Mouse (Mus musculus) spleen, postnatal 0 days (tissue): Measurements from ENCODE around the gene Lcat. TPM values are rescaled to one million over a fixed set of nuclear protein-coding genes. Genes with fewer than 3 reads are reported as not detected.

Experiments
- polyA plus RNA-seq: library from polyadenylated mRNA; unstranded; fragments of >200 nt; fragmentation: Nextera tagmentation; extraction: Ambion mirVana; gene quantifications from 2 replicates; pipeline ENCODE4 v1.2.1, GENCODE M21; 2015

Lcat gene
- polyA plus RNA-seq: 0.82 and 1.0 TPM in 2 replicates

DNA sequence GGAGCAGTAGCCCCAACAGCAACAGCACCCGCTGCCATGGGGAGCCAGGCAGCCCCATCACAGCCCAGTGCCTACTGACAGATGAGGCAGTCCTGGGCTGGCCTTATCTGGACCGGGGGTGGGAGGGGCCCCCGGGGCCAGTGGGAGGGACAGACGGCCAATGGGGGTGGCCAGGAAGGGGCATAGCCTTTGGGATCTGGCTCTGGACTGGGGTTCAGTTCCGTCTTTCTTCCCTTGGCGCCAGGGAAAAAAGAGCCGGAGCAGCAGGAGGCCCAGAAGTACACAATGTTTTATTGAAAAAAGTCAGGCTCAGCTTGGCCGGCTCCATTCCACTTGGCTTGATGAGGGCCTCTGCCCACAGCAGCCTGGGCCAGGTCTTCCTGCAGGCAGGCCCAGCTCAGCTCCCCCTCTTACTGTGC, at the start of gene Lcat:
Lcat (minus strand) TSS at position 62 of the 419 bp plus-strand sequence.

DNA sequence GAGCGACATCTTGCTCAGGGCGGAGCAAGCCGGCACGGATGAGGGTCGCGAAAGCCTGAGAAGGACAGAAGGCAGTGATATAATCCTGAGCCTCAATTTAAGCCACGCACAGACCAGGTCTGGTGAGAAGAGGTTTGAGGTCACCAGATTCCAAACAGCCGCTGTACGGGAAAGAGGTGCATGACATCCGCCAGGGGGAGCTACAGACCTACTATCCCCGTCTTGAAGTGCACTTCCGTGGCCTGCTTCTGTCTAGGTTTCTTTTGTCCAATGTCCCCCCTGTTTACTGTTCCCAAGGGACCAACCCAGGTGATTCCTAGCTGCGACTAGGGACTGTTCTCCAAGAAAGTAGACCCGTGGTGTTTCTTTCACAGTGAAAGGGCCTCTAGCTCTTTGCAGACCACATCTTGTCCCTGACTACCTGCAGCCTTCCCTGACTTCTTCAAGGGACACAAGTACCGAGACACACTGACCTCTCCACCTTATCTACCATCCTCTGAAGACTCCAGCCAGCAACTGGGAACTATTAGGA, 47.7 kb upstream of the Lcat start, which contains the start of gene Dus2:
Dus2 (plus strand) TSS at position 482 of the 532 bp plus-strand sequence.

DNA sequence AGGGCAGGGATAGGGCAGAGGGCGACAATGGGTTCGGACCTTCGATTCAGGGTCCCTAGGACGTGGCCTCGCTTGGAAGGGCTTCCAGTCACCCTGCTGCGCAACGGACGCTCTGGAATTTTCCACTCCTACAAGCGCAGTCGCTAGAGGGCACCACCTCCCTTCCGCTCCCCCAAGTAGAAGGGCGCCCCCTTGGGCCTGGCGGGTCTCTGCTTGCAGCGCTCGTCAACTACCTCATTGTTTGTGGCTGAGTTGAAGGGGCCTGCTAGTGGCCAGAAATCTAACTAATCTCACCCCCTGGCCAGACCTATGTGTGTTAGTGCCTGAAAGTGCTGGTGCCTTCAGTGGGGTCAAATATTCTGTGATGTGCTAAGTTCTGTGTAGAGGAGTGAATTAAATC, 36.1 kb upstream of the Lcat start, which contains the start of gene Dpep3:
Dpep3 (minus strand) TSS at position 105 of the 400 bp plus-strand sequence.

DNA sequence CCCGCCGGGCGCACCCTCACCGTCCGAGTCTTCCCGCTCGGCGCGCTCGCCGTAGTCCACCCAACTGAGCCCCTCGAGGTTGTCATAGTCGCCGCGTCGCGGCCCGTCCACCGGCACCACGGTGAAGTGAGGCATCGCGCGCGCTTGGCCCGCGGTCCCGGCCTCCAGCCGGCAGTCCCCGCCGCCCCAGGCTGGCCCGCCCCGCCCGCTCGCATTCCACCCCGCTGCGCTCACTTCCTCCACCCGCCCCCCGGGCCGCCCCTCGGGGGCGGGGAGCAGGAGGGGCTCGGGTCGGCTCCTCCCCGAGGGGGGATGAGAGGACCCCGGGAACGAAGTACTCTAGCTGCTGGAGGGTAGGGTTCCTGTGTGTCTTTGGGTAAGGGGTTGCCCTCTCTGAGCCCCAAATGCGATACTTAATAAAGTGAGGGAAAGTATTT, 22.7 kb upstream of the Lcat start, which contains the start of gene Slc12a4:
Slc12a4 (minus strand) TSS at position 193 of the 437 bp plus-strand sequence.

DNA sequence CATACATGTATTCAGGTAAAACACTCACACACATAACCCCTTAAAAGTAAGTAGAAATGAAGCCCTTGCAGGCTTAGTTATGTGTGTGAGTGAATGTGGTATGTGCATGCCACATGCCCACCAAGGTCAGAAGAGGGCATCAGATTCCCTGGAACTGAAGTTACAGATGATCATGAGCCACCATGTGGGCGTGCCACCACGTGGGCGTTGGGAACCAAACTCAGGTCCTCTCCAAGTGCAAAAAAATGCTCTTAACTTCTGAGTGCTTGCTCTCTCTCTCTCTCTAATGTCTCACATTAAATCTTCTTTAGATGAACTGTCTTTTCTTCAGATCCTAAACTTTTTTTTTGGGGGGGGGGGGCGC, 4.9 kb downstream of the Lcat start, which contains the start of gene Psmb10:
Psmb10 (minus strand) TSS at position 139 of the 364 bp plus-strand sequence.

DNA sequence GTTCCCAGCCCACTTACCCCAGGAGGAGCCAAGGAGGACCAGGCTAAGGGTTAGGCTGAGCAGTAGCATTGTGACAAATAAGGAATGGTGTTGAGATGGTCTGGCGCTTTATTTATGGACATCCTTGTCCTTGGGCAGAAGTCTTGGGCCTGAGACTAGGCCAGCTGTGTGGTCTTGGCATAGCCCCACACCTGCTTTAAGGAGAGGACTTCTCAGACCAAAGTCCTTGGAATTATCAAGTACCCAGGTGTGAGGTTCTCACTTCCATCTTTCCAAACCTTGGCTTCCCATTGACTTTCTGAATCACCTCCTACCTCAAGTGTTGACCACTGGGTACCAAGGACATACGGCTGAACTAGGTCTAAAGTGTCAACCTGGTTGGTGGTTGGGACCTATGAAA, 9.4 kb downstream of the Lcat start, which contains the start of gene Ctrl:
Ctrl (minus strand) TSS at position 101 of the 400 bp plus-strand sequence.

DNA sequence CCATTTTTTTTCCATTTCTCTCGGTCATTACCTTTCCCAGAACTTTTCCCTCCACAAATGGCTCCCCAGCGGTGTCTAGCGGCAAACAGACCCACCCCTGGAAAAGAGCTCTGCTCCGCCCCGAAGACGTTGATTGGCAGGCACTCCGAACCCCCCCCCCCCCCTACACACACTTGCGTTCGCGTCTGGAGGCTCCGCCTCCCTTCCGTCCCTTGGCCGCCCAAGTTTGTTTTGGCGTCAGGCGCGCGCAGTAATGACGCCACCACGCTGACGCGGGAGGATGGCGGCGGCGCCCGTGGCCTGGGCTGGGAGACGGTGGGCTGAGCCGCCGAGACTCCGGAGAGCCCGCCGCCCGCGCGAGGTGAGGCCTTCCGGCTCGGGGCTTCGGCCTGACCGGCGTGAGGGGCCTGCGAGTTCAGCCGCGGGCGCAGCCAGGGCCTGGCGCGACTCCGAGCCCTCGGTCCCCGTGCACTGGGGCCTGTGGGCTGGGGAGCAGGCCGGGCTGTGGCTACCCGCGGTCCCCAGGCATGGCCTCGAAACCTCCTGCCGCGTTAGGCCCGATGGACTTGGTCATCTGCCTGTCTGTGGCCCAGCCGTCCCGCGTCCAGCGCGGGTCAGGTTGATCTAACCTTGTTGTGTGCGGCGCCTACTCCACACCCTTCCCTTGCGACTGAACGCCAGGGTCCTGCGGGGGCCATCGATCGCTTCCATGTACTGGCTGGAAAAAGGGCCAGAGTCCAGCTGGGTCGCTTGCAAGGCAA, 42.8 kb downstream of the Lcat start, which contains the start of gene Pskh1:
Pskh1 (plus strand) TSS at position 262 of the 761 bp plus-strand sequence.

DNA sequence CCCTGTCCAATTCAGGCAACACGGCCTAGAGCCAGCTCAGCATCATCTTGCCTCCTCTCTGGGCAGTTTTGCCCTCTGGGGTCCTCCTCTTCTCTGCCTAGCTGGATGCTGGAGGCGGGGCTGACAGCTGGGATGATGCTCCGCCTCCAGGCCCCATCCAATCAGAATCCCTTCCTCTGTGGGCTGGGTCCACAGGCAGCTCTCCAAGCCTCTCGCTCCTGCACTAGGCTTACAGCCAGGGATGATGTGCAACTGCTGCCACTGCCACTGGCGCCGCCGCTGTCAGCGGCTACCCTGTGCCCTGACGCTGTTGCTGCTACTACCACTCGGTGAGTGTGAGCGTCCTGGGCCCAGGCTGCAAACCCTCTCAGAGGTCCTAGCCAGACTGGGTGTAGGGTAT, 49.8 kb downstream of the Lcat start, which contains the start of gene Nrn1l:
Nrn1l (plus strand) TSS at position 229 of the 400 bp plus-strand sequence.

Other genes starting within 250 kb of the Lcat start
- 37.3 and 37.4 TPM in 2 replicates for gene Acd, start 242.3 kb downstream of the Lcat start, polyA plus RNA-seq
- gene Pard6a, start 242.2 kb downstream of the Lcat start, polyA plus RNA-seq: 10.8 and 12.9 TPM in 2 replicates
- not detected in 2 replicates for gene 4933405L10Rik, start 235.7 kb downstream of the Lcat start, polyA plus RNA-seq
- gene Enkd1, start 235.2 kb downstream of the Lcat start, polyA plus RNA-seq: 8.8 and 9.2 TPM in 2 replicates
- gene Gfod2, start 184.7 kb downstream of the Lcat start, polyA plus RNA-seq: 3.8 and 4.0 TPM in 2 replicates
- gene Ranbp10, start 116.0 kb downstream of the Lcat start, polyA plus RNA-seq: 43.9 and 49.2 TPM in 2 replicates
- 0.22 and 0.23 TPM in 2 replicates for gene Tsnaxip1, start 115.7 kb downstream of the Lcat start, polyA plus RNA-seq
- 21.0 and 21.1 TPM in 2 replicates for gene Cenpt, start 90.1 kb downstream of the Lcat start, polyA plus RNA-seq
- 33.8 and 34.9 TPM in 2 replicates for gene Thap11, start 88.2 kb downstream of the Lcat start, polyA plus RNA-seq
- gene Nutf2, start 82.8 kb downstream of the Lcat start, polyA plus RNA-seq: 125 and 144 TPM in 2 replicates
- 16.4 and 18.2 TPM in 2 replicates for gene Edc4, start 62.5 kb downstream of the Lcat start, polyA plus RNA-seq
- 0.46 TPM in 1 of 2 replicates, not detected in the other for gene Nrn1l, start 49.8 kb downstream of the Lcat start, polyA plus RNA-seq
- 12.7 and 15.0 TPM in 2 replicates for gene Pskh1, start 42.9 kb downstream of the Lcat start, polyA plus RNA-seq
- 1.4 and 4.2 TPM in 2 replicates for gene Ctrl, start 9.5 kb downstream of the Lcat start, polyA plus RNA-seq
- 77.1 and 84.1 TPM in 2 replicates for gene Psmb10, start 4.9 kb downstream of the Lcat start, polyA plus RNA-seq
- gene Slc12a4, start 22.7 kb upstream of the Lcat start, polyA plus RNA-seq: 12.0 and 12.9 TPM in 2 replicates
- not detected in 2 replicates for gene Dpep3, start 36.0 kb upstream of the Lcat start, polyA plus RNA-seq
- gene Dus2, start 48.0 kb upstream of the Lcat start, polyA plus RNA-seq: 14.1 and 14.8 TPM in 2 replicates
- not detected in 2 replicates for gene Dpep2nb, start 62.6 kb upstream of the Lcat start, polyA plus RNA-seq
- gene Ddx28, start 68.5 kb upstream of the Lcat start, polyA plus RNA-seq: 9.3 and 9.8 TPM in 2 replicates
- 6.7 and 6.9 TPM in 2 replicates for gene Nfatc3, start 115.5 kb upstream of the Lcat start, polyA plus RNA-seq
- 0.51 and 0.56 TPM in 2 replicates for gene Esrp2, start 193.6 kb upstream of the Lcat start, polyA plus RNA-seq
- gene Pla2g15, start 207.0 kb upstream of the Lcat start, polyA plus RNA-seq: 7.2 and 9.4 TPM in 2 replicates
- gene Slc7a6, start 225.5 kb upstream of the Lcat start, polyA plus RNA-seq: 10.7 and 12.3 TPM in 2 replicates